Mouse (Mus musculus) neural tube, embryonic 14.5 days (tissue): ENCODE results near the gene Tas2r121. TPM values are rescaled to one million over a fixed set of nuclear protein-coding genes. Genes with fewer than 3 reads are reported as not detected.
"Not testable (repeated sequence)": the region's sequence is repeated elsewhere in the genome, so short reads cannot be mapped to it uniquely, and the experiment has no call there.

Experiments used
- ATAC-seq: fragments of 200-750 bp; cut with Nextera tagmentation; 2 replicates; pipeline ENCODE4 v1.8.0; 2017; ENCODE audit warnings: low read depth, mild to moderate bottlenecking, moderate TSS enrichment, moderate library complexity
- H3K27ac ChIP-seq: fragments of 300-500 bp; sonication (generic); 2 replicates; pipeline ENCODE4 v1.5.1; 2014; ENCODE audit warnings: low read depth, mild to moderate bottlenecking, control low read depth, low read length, moderate library complexity, mixed read lengths
- H3K27me3 ChIP-seq: fragments of 300-500 bp; sonication (generic); 2 replicates; pipeline ENCODE4 v1.6.1; 2014; ENCODE audit warnings: low read length; ENCODE audit not compliant: control insufficient read depth, insufficient read depth
- H3K36me3 ChIP-seq: fragments of 300-500 bp; sonication (generic); 2 replicates; pipeline ENCODE4 v1.6.1; 2014; ENCODE audit warnings: low read length, mixed read lengths; ENCODE audit not compliant: control insufficient read depth, insufficient read depth
- H3K4me1 ChIP-seq: fragments of 300-500 bp; sonication (generic); 2 replicates; pipeline ENCODE4 v1.6.1; 2014; ENCODE audit warnings: low read length; ENCODE audit not compliant: control insufficient read depth, insufficient read depth
- H3K4me2 ChIP-seq: fragments of 300-500 bp; sonication (generic); 2 replicates; pipeline ENCODE4 v1.6.1; 2014; ENCODE audit warnings: mild to moderate bottlenecking, low read depth, low read length, control low read depth
- H3K4me3 ChIP-seq: fragments of 300-500 bp; sonication (generic); 2 replicates; pipeline ENCODE4 v1.5.1; 2014; ENCODE audit warnings: low read depth, low read length, control low read depth, mixed read lengths
- H3K9ac ChIP-seq: fragments of 300-500 bp; sonication (generic); replicated peaks from 2 replicates; pipeline ENCODE4 v1.6.1; 2014; ENCODE audit warnings: low read depth, mild to moderate bottlenecking, control low read depth, low read length, mixed read lengths
- H3K9me3 ChIP-seq: fragments of 300-500 bp; sonication (generic); 2 replicates; pipeline ENCODE4 v1.6.1; 2016; ENCODE audit warnings: low read length; ENCODE audit not compliant: control insufficient read depth
- WGBS: fragments of 180-500 bp; shearing (Covaris S2); extraction: QIAGEN DNeasy Blood & Tissue Kit; methylation state at CpG from one replicate; pipeline ENCODE4 v1.1.7; 2014; 5-methylcytosine and 5-hydroxymethylcytosine counted together
- polyA plus RNA-seq: library from polyadenylated mRNA; unstranded; fragments of >200 nt; fragmentation: Nextera tagmentation; extraction: Ambion mirVana; gene quantifications from 2 replicates; pipeline ENCODE4 v1.2.1, GENCODE M21; 2014

Gene Tas2r121
- not detected in 2 replicates for polyA plus RNA-seq

DNA sequence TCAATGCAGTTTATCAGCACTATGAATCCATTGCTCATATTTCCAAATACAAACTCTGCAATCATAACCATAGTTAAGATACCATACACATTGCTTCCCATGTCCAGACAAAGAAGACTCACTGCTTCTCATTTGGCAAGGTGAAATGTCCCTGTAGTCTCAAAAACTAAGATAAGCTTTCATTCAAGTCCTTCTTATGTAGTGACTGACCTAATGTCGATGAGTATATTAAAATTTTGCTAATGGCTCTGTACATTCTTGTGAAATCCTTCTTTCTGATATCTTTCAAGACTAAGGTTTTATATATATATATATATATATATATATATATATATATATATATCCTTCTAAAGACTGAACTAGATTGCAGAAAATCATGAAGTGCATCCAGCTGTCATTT is at the start of gene Tas2r121:
Tas2r121 (minus strand) TSS at position 101 of the 400 bp plus-strand sequence.
- H3K4me2 ChIP-seq, result no peak within 1 kb of the TSS
- no peak within 1 kb of the TSS for H3K4me3 ChIP-seq
- H3K9ac ChIP-seq, result no peak within 1 kb of the TSS
- H3K9me3 ChIP-seq, result no peaks in the 10 kb centered on the region
- no peaks in the 10 kb centered on the region for H3K4me1 ChIP-seq
- 86% methylated on average over 1 of the region's 1 CpGs for WGBS
- ATAC-seq, result no peak
- H3K36me3 ChIP-seq, result no peaks in the 10 kb centered on the region
- no peak within 1 kb of the TSS for H3K27ac ChIP-seq
- no peaks in the 10 kb centered on the region for H3K27me3 ChIP-seq

DNA sequence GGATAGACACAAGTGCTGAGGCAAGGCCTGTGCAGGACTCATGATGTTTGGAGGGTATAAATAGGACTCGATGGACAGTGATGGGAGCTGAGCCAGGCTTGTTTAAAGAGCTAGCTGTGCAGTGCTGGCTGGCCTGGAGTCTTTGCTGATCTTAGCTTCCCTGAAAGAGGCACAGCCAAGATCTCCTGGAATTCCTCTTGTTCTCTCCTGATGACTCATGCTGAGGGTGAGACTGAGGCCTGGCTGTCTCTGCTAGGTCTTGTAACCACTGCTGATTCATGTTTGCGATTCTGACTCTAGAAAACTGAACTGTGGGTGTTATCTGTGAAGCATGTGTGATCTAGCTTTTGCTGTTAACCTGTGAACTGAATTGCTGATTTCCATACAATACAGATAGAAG is 49.4 kb upstream of the Tas2r121 start:
- 89% methylated on average over 2 of the region's 2 CpGs for WGBS
- ATAC-seq, result no peak

DNA sequence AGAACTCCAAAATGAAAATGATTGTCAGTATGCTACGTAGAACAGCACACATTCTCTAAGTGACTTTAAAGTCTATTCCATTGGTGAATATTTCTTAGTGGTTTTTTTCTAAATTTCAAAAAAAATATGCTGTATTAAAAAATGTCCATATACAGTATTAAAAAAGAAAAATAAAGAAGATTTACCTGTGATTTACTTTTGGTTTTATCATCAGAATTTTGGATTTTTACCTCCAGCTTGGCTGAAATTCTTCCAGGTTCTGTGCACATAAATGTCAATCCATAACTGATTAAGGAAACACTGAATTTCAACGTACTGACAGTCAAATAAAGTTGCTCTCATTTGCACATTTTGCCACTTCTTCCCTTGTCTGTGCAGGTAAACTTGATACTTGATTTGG is 37.1 kb upstream of the Tas2r121 start, which contains the start of gene Tas2r115:
Tas2r115 (minus strand) TSS at position 101 of the 400 bp plus-strand sequence.
- WGBS, result 75% methylated on average over 2 of the region's 2 CpGs
- H3K9ac ChIP-seq, result no peak within 1 kb of the TSS
- H3K27me3 ChIP-seq, result no peaks in the 10 kb centered on the region
- H3K27ac ChIP-seq, result no peak within 1 kb of the TSS
- H3K9me3 ChIP-seq, result no peaks in the 10 kb centered on the region
- H3K4me3 ChIP-seq, result no peak within 1 kb of the TSS
- H3K4me1 ChIP-seq, result no peaks in the 10 kb centered on the region
- ATAC-seq, result no peak
- H3K4me2 ChIP-seq, result no peak within 1 kb of the TSS
- no peaks in the 10 kb centered on the region for H3K36me3 ChIP-seq

More for the DNA sequence above, 49.4 kb upstream of the Tas2r121 start:
- no peak overlapping the region for H3K27ac ChIP-seq
- no peak overlapping the region for H3K4me3 ChIP-seq
- no peak overlapping the region for H3K9ac ChIP-seq
- no peaks in the 10 kb centered on the region for H3K36me3 ChIP-seq
- no peaks in the 10 kb centered on the region for H3K27me3 ChIP-seq
- H3K4me2 ChIP-seq, result no peak overlapping the region
- H3K9me3 ChIP-seq, result no peaks in the 10 kb centered on the region
- H3K4me1 ChIP-seq, result no peaks in the 10 kb centered on the region

DNA sequence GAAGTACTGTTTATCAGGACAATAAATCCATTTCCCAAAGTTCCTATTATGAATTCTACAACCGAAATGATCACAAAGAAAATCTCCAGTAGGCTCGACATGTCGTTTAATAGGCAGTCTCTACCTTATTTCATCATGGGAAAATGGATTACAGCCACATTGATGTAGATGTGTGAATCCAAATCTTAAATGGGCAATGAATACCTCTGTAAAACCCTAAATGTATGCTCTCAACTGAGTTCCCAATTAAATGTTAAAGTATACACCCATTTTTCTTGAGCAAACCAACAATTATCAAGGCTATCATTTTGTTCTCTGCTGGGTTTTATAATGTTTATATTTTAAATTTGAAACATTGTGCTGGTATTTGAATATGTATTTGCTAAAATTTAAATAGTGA is 11.0 kb upstream of the Tas2r121 start, which contains the start of gene Tas2r122:
Tas2r122 (minus strand) TSS at position 101 of the 400 bp plus-strand sequence.
- no peaks in the 10 kb centered on the region for H3K36me3 ChIP-seq
- H3K4me1 ChIP-seq, result no peaks in the 10 kb centered on the region
- no peak for ATAC-seq
- no peak within 1 kb of the TSS for H3K27ac ChIP-seq
- H3K4me3 ChIP-seq, result no peak within 1 kb of the TSS
- no peak within 1 kb of the TSS for H3K4me2 ChIP-seq
- no peaks in the 10 kb centered on the region for H3K27me3 ChIP-seq
- WGBS, result 86% methylated on average over 3 of the region's 3 CpGs
- H3K9ac ChIP-seq, result no peak within 1 kb of the TSS
- no peaks in the 10 kb centered on the region for H3K9me3 ChIP-seq

DNA sequence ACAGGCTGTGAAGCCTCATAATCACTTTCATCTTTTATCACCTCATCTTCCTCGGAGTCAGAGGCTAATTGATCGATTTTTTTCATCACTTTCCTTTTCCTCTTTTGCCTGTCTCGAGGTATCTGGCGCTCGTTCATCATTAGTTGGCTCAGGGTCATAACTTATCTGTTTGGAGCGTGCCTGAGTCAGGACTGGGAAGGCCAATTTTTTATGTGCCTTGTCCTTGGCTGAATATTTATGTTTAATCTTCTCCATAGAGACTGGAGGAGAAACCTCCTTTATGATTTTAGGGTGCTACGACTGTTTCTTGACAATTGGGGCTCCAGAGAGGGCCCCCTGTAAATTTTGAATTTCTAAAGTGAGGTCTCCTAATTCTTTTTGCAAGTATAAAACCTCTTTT is 9.2 kb downstream of the Tas2r121 start:
- H3K4me1 ChIP-seq, H3K27ac ChIP-seq, H3K4me3 ChIP-seq, ATAC-seq, H3K36me3 ChIP-seq, H3K9me3 ChIP-seq, H3K27me3 ChIP-seq, H3K4me2 ChIP-seq, H3K9ac ChIP-seq: not testable (repeated sequence)
- WGBS, result 90% methylated on average over 7 of the region's 7 CpGs

DNA sequence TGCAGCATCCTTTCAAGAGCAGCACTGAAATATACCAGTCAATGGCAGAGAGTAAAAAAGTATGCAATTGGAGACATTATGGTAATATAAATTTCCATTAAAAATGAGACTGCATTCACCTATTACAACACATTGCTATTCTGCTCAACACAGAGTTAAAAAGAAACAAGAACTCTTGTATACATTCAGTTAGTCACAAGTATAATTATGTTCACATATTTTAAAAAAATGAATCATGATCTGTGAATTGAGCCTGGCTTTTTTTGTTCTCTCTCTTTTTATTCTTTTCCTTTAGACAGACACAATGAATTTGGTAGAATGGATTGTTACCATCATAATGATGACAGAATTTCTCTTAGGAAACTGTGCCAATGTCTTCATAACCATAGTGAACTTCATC is 44.2 kb downstream of the Tas2r121 start, which contains the start of gene Tas2r120:
Tas2r120 (plus strand) TSS at position 301 of the 400 bp plus-strand sequence.
- Histone ChIP-seq H3K4me1 (no peaks in the 10 kb centered on the region), H3K4me2 (no peak within 1 kb of the TSS), H3K9ac (no peak within 1 kb of the TSS), H3K4me3 (no peak within 1 kb of the TSS), H3K27me3 (no peaks in the 10 kb centered on the region), H3K36me3 (no peaks in the 10 kb centered on the region), H3K27ac (no peak within 1 kb of the TSS), H3K9me3 (no peaks in the 10 kb centered on the region)
- ATAC-seq, result no peak

DNA sequence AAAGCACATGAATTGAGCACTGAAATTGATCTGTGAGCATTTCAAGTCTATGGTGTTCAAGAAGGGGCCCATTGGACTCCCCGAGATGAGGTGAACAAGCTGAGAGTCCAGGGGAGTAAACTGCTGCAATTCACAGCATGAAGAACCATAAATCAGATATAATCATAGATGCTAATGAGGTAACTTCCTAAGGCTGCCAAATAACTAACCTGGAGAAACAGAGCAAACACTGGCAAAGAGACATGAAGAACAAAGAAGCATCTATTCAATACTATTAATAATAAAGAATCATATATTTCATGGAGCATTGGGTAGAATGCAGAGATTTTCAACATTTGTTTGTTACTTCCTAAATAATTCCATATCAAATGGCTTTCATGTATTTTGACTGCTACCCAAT is 49.4 kb downstream of the Tas2r121 start, which contains the start of gene A630073D07Rik:
A630073D07Rik (minus strand) TSS at position 101 of the 400 bp plus-strand sequence.
- WGBS, result 86% methylated on average over 1 of the region's 1 CpGs
- no peak within 1 kb of the TSS for H3K4me3 ChIP-seq
- no peak within 1 kb of the TSS for H3K27ac ChIP-seq
- no peak within 1 kb of the TSS for H3K4me2 ChIP-seq
- H3K9me3 ChIP-seq, result no peaks in the 10 kb centered on the region
- no peaks in the 10 kb centered on the region for H3K27me3 ChIP-seq
- no peak within 1 kb of the TSS for H3K9ac ChIP-seq
- ATAC-seq, result no peak
- H3K4me1 ChIP-seq, result no peaks in the 10 kb centered on the region
- no peaks in the 10 kb centered on the region for H3K36me3 ChIP-seq

Other genes with a start within 250 kb of the Tas2r121 start
- gene Prh1, start 131.2 kb downstream of the Tas2r121 start, polyA plus RNA-seq, result not detected in 2 replicates
- not detected in 2 replicates for gene Prp2, start 105.1 kb downstream of the Tas2r121 start, polyA plus RNA-seq
- not detected in 2 replicates for gene A630073D07Rik, start 49.5 kb downstream of the Tas2r121 start, polyA plus RNA-seq
- not detected in 2 replicates for gene Tas2r120, start 44.1 kb downstream of the Tas2r121 start, polyA plus RNA-seq
- not detected in 2 replicates for gene Tas2r122, start 10.9 kb upstream of the Tas2r121 start, polyA plus RNA-seq
- gene Tas2r115, start 37.0 kb upstream of the Tas2r121 start, polyA plus RNA-seq, result not detected in 2 replicates
- not detected in 2 replicates for gene Tas2r124, start 53.7 kb upstream of the Tas2r121 start, polyA plus RNA-seq
- gene Tas2r102, start 61.1 kb upstream of the Tas2r121 start, polyA plus RNA-seq, result not detected in 2 replicates
- gene Tas2r136, start 77.2 kb upstream of the Tas2r121 start, polyA plus RNA-seq, result not detected in 2 replicates
- gene Tas2r117, start 101.8 kb upstream of the Tas2r121 start, polyA plus RNA-seq, result not detected in 2 replicates
- not detected in 2 replicates for gene Tas2r123, start 146.1 kb upstream of the Tas2r121 start, polyA plus RNA-seq
- gene Tas2r116, start 154.4 kb upstream of the Tas2r121 start, polyA plus RNA-seq, result not detected in 2 replicates
- not detected in 2 replicates for gene Tas2r110, start 167.0 kb upstream of the Tas2r121 start, polyA plus RNA-seq
- gene Tas2r113, start 192.0 kb upstream of the Tas2r121 start, polyA plus RNA-seq, result not detected in 2 replicates
- 0.29 and 0.30 TPM in 2 replicates for gene Tas2r125, start 208.6 kb upstream of the Tas2r121 start, polyA plus RNA-seq